Mouse (Mus musculus): ENCODE results near the gene Atox1. TPM values are rescaled to one million over a fixed set of nuclear protein-coding genes. Genes with fewer than 3 reads are reported as not detected.

The Atox1 gene
- 259 and 340 TPM in 2 replicates for polyA plus RNA-seq (2014; fragmentation: Nextera tagmentation; extraction: Ambion mirVana)

GRCm38 (mm10) chr11:55461019-55461645 lies at the start of gene Atox1:
Gene Atox1 (minus strand): TSS chr11:55461239.
- peak within 1 kb of the TSS; percentile 73 for H3K27ac ChIP-seq
- no peaks in the 10 kb centered on the region for H3K36me3 ChIP-seq (replicated peaks; ENCODE audit: control insufficient read depth, insufficient read depth)
- WGBS = under 1% methylated on average over 36 of the region's 36 CpGs
- DNase-seq (ENCODE audit: low spot score) (peak; percentile 94), ATAC-seq (ENCODE audit: low FRiP score) (peak; percentile 98)
- peak within 1 kb of the TSS; percentile 62 for H3K4me3 ChIP-seq (replicated peaks; ENCODE audit: low read length)
- peak within 1 kb of the TSS; percentile 82 for H3K4me2 ChIP-seq (replicated peaks)
- peaks cover 22% of the 10 kb centered on the region for H3K4me1 ChIP-seq (replicated peaks; ENCODE audit: control insufficient read depth, insufficient read depth, low read length)
- peak within 1 kb of the TSS; percentile 61 for H3K9ac ChIP-seq
- H3K27me3 ChIP-seq (ENCODE audit: control insufficient read depth, insufficient read depth, low read length) = no peaks in the 10 kb centered on the region
- H3K9me3 ChIP-seq (ENCODE audit: control insufficient read depth, low read length) = no peaks in the 10 kb centered on the region

GRCm38 (mm10) chr11:55505485-55505884 lies 44.4 kb upstream of the Atox1 start:
- Histone ChIP-seq H3K27ac (no peak overlapping the region), H3K4me1 (replicated peaks; ENCODE audit: control insufficient read depth, insufficient read depth, low read length) (no peaks in the 10 kb centered on the region), H3K36me3 (replicated peaks; ENCODE audit: control insufficient read depth, insufficient read depth) (peaks cover 33% of the 10 kb centered on the region), H3K9ac (no peak overlapping the region), H3K9me3 (ENCODE audit: control insufficient read depth, low read length) (no peaks in the 10 kb centered on the region), H3K4me2 (replicated peaks) (no peak overlapping the region), H3K27me3 (ENCODE audit: control insufficient read depth, insufficient read depth, low read length) (no peaks in the 10 kb centered on the region), H3K4me3 (replicated peaks; ENCODE audit: low read length) (no peak overlapping the region)
- DNase-seq (ENCODE audit: low spot score) (no peak), ATAC-seq (ENCODE audit: low FRiP score) (no peak)
- WGBS = 82% methylated on average over 3 of the region's 3 CpGs

- WGBS = 80% methylated on average over 5 of the region's 5 CpGs
- Histone ChIP-seq H3K4me2 (replicated peaks) (no peak overlapping the region), H3K9ac (no peak overlapping the region), H3K27me3 (ENCODE audit: control insufficient read depth, insufficient read depth, low read length) (no peaks in the 10 kb centered on the region), H3K9me3 (ENCODE audit: control insufficient read depth, low read length) (no peaks in the 10 kb centered on the region), H3K36me3 (replicated peaks; ENCODE audit: control insufficient read depth, insufficient read depth) (peaks cover 58% of the 10 kb centered on the region), H3K4me1 (replicated peaks; ENCODE audit: control insufficient read depth, insufficient read depth, low read length) (no peaks in the 10 kb centered on the region), H3K27ac (no peak overlapping the region), H3K4me3 (replicated peaks; ENCODE audit: low read length) (no peak overlapping the region)
- DNase-seq (ENCODE audit: low spot score) (no peak), ATAC-seq (ENCODE audit: low FRiP score) (no peak)
Observed at GRCm38 (mm10) chr11:55502886-55503285, 41.8 kb upstream of the Atox1 start.

- WGBS = 86% methylated on average over 8 of the region's 8 CpGs
Observed at GRCm38 (mm10) chr11:55501955-55502531, 41.0 kb upstream of the Atox1 start.

GRCm38 (mm10) chr11:55497885-55498284 lies 36.8 kb upstream of the Atox1 start:
- no peak overlapping the region for H3K9ac ChIP-seq
- peak; percentile 70 for DNase-seq (ENCODE audit: low spot score)

More at GRCm38 (mm10) chr11:55501955-55502531, 41.0 kb upstream of the Atox1 start:
- no peaks in the 10 kb centered on the region for H3K4me1 ChIP-seq (replicated peaks; ENCODE audit: control insufficient read depth, insufficient read depth, low read length)
- no peak overlapping the region for H3K9ac ChIP-seq
- DNase-seq (ENCODE audit: low spot score) (no peak), ATAC-seq (ENCODE audit: low FRiP score) (no peak)
- no peak overlapping the region for H3K27ac ChIP-seq
- no peak overlapping the region for H3K4me2 ChIP-seq (replicated peaks)
- peaks cover 67% of the 10 kb centered on the region for H3K36me3 ChIP-seq (replicated peaks; ENCODE audit: control insufficient read depth, insufficient read depth)
- no peaks in the 10 kb centered on the region for H3K27me3 ChIP-seq (ENCODE audit: control insufficient read depth, insufficient read depth, low read length)
- no peak overlapping the region for H3K4me3 ChIP-seq (replicated peaks; ENCODE audit: low read length)
- no peaks in the 10 kb centered on the region for H3K9me3 ChIP-seq (ENCODE audit: control insufficient read depth, low read length)

GRCm38 (mm10) chr11:55496158-55496557 lies 35.1 kb upstream of the Atox1 start:
- Histone ChIP-seq H3K36me3 (replicated peaks; ENCODE audit: control insufficient read depth, insufficient read depth) (peaks cover 99% of the 10 kb centered on the region), H3K4me1 (replicated peaks; ENCODE audit: control insufficient read depth, insufficient read depth, low read length) (no peaks in the 10 kb centered on the region), H3K27ac (no peak overlapping the region), H3K27me3 (ENCODE audit: control insufficient read depth, insufficient read depth, low read length) (no peaks in the 10 kb centered on the region), H3K4me2 (replicated peaks) (no peak overlapping the region), H3K4me3 (replicated peaks; ENCODE audit: low read length) (no peak overlapping the region), H3K9ac (no peak overlapping the region), H3K9me3 (ENCODE audit: control insufficient read depth, low read length) (no peaks in the 10 kb centered on the region)
- WGBS = 90% methylated on average over 6 of the region's 6 CpGs
- ATAC-seq (ENCODE audit: low FRiP score) = no peak
- DNase-seq (ENCODE audit: low spot score) = no peak

More at GRCm38 (mm10) chr11:55497885-55498284, 36.8 kb upstream of the Atox1 start:
- peaks cover 99% of the 10 kb centered on the region for H3K36me3 ChIP-seq (replicated peaks; ENCODE audit: control insufficient read depth, insufficient read depth)
- 67% methylated on average over 5 of the region's 5 CpGs for WGBS
- no peak overlapping the region for H3K4me2 ChIP-seq (replicated peaks)
- no peak overlapping the region for H3K4me3 ChIP-seq (replicated peaks; ENCODE audit: low read length)
- H3K9me3 ChIP-seq (ENCODE audit: control insufficient read depth, low read length) = no peaks in the 10 kb centered on the region
- H3K27ac ChIP-seq = no peak overlapping the region
- H3K4me1 ChIP-seq (replicated peaks; ENCODE audit: control insufficient read depth, insufficient read depth, low read length) = no peaks in the 10 kb centered on the region
- ATAC-seq (ENCODE audit: low FRiP score) = no peak
- no peaks in the 10 kb centered on the region for H3K27me3 ChIP-seq (ENCODE audit: control insufficient read depth, insufficient read depth, low read length)

GRCm38 (mm10) chr11:55485443-55485842 lies 24.4 kb upstream of the Atox1 start:
- Histone ChIP-seq H3K4me2 (replicated peaks) (no peak overlapping the region), H3K27ac (no peak overlapping the region), H3K9me3 (ENCODE audit: control insufficient read depth, low read length) (no peaks in the 10 kb centered on the region), H3K4me3 (replicated peaks; ENCODE audit: low read length) (no peak overlapping the region), H3K36me3 (replicated peaks; ENCODE audit: control insufficient read depth, insufficient read depth) (peaks cover 57% of the 10 kb centered on the region), H3K9ac (no peak overlapping the region), H3K27me3 (ENCODE audit: control insufficient read depth, insufficient read depth, low read length) (no peaks in the 10 kb centered on the region), H3K4me1 (replicated peaks; ENCODE audit: control insufficient read depth, insufficient read depth, low read length) (no peaks in the 10 kb centered on the region)
- WGBS = 96% methylated on average over 7 of the region's 7 CpGs
- DNase-seq (ENCODE audit: low spot score) (no peak), ATAC-seq (ENCODE audit: low FRiP score) (no peak)

GRCm38 (mm10) chr11:55473219-55473618 lies 12.2 kb upstream of the Atox1 start:
- ATAC-seq (ENCODE audit: low FRiP score) = no peak
- H3K9ac ChIP-seq = no peak overlapping the region
- no peak overlapping the region for H3K27ac ChIP-seq
- H3K9me3 ChIP-seq (ENCODE audit: control insufficient read depth, low read length) = no peaks in the 10 kb centered on the region
- 95% methylated on average over 3 of the region's 3 CpGs for WGBS
- no peaks in the 10 kb centered on the region for H3K27me3 ChIP-seq (ENCODE audit: control insufficient read depth, insufficient read depth, low read length)
- H3K36me3 ChIP-seq (replicated peaks; ENCODE audit: control insufficient read depth, insufficient read depth) = 0 out of 2 replicates have a peak, but pooled peaks cover 6% of the 10 kb centered on the region
- H3K4me1 ChIP-seq (replicated peaks; ENCODE audit: control insufficient read depth, insufficient read depth, low read length) = peaks cover 23% of the 10 kb centered on the region
- no peak for DNase-seq (ENCODE audit: low spot score)
- H3K4me3 ChIP-seq (replicated peaks; ENCODE audit: low read length) = no peak overlapping the region
- no peak overlapping the region for H3K4me2 ChIP-seq (replicated peaks)

GRCm38 (mm10) chr11:55471467-55471866 lies 10.4 kb upstream of the Atox1 start:
- H3K36me3 ChIP-seq (replicated peaks; ENCODE audit: control insufficient read depth, insufficient read depth) = 0 out of 2 replicates have a peak, but pooled peaks cover 6% of the 10 kb centered on the region
- H3K9ac ChIP-seq = no peak overlapping the region; the same call in 1 of the 2 replicates
- DNase-seq (ENCODE audit: low spot score) (no peak), ATAC-seq (ENCODE audit: low FRiP score) (no peak)
- peaks cover 27% of the 10 kb centered on the region for H3K4me1 ChIP-seq (replicated peaks; ENCODE audit: control insufficient read depth, insufficient read depth, low read length)
- H3K9me3 ChIP-seq (ENCODE audit: control insufficient read depth, low read length) = no peaks in the 10 kb centered on the region
- H3K27ac ChIP-seq = no peak overlapping the region
- no peaks in the 10 kb centered on the region for H3K27me3 ChIP-seq (ENCODE audit: control insufficient read depth, insufficient read depth, low read length)
- H3K4me3 ChIP-seq (replicated peaks; ENCODE audit: low read length) = no peak overlapping the region; the same call in 1 of the 2 replicates
- H3K4me2 ChIP-seq (replicated peaks) = peak overlapping the region; percentile 91
- WGBS = 93% methylated on average over 7 of the region's 7 CpGs

Measured in hindbrain, embryonic 14.5 days (tissue).